Mouse (Mus musculus): ENCODE data around the gene Zfp345. TPM values are rescaled to one million over a fixed set of nuclear protein-coding genes. Genes with fewer than 3 reads are reported as not detected.
"Not testable (repeated sequence)": the region's sequence is repeated elsewhere in the genome, so short reads cannot be mapped to it uniquely, and the experiment has no call there.

Zfp345 gene
- not detected in 2 replicates for polyA plus RNA-seq (2015; fragmentation: Nextera tagmentation; extraction: Ambion mirVana)

DNA sequence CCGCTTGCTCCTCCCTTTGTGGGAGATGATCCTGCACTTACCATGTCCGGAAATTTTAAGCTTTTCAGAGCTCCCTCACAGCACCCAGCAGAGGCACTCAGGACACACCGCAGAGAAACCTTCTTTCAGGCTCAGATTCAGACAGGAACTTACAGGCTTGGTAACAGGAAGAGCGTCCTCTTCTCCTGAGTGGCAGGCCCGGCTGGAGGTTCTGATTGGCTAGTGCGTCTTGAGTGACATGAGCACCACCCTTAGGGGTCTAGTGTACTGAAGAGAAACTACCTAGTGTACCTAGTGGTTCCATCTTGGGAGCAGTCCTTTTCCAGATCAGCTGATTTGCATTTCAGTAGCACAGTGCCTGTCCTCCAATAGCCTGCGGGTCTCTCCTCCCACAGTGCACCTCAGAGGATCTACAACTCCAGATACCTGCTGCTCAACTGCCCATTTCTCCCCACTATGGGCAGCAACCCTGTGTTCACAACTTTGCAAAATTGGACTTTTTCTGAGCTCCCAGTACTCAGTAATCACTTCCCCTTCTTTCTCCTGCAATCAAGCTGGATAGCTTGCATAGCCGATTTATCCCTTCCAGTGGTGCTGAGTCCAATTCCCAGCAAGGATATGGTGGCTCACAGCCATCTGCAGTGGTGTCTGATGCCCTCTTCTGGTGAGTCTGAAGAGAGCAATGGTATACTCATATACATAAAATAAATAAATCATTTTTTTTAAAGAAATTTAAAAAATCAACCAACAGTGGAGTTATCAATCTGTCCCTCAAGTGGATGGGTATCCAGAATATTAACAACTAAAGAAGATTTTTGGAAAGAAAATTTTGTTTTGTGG, at the start of gene Zfp345:
Gene Zfp345, minus strand, starts transcription at position 153 of the 840 bp plus-strand sequence.
- H3K9ac ChIP-seq (ENCODE audit: low read depth, low read length); ATAC-seq (ENCODE audit: low read depth); H3K36me3 ChIP-seq (ENCODE audit: control insufficient read depth, insufficient read depth); H3K9me3 ChIP-seq (replicated peaks; ENCODE audit: control insufficient read depth, low read length); H3K4me3 ChIP-seq (ENCODE audit: low read depth, low read length); H3K4me2 ChIP-seq (ENCODE audit: low read depth, low read length); H3K27ac ChIP-seq (ENCODE audit: low read length); H3K27me3 ChIP-seq (ENCODE audit: control insufficient read depth, insufficient read depth, low read depth, low read length); H3K4me1 ChIP-seq (ENCODE audit: control insufficient read depth, low read depth, low read length): not testable (repeated sequence)
- 58% methylated on average over 7 of the region's 8 CpGs for WGBS (ENCODE audit: insufficient replicate concordance)

DNA sequence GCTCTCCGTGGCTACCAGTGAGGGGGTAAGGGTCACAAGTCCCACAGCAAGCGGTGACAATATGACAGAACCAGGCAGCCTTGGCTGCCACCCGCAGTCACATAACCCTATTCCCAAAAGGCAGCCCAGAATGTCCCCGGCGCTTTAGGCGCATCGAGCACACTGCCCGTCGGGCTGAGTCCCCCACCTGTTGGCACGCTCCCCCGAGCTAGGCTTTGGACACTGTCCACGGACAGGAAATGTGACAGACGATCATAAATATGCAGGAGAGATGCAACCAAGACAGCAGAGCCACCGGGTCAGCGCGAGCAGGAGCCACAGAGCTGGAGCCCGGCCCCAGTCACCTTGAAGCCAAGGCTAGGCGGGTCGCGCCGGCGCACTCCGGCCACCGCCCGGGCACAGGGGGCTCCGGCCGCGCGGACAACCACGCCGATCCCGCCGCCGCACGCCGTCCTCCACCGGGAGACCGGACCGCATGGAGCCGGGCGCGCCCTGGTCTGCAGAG, 40.9 kb upstream of the Zfp345 start:
- ATAC-seq (ENCODE audit: low read depth) = no peak; the same call in 1 of the 2 replicates
- Histone ChIP-seq H3K27me3 (ENCODE audit: control insufficient read depth, insufficient read depth, low read depth, low read length) (peaks cover 17% of the 10 kb centered on the region), H3K9me3 (replicated peaks; ENCODE audit: control insufficient read depth, low read length) (no peaks in the 10 kb centered on the region), H3K4me3 (ENCODE audit: low read depth, low read length) (peak overlapping the region; percentile 38), H3K4me2 (ENCODE audit: low read depth, low read length) (peak overlapping the region; percentile 62), H3K27ac (ENCODE audit: low read length) (no peak overlapping the region), H3K36me3 (ENCODE audit: control insufficient read depth, insufficient read depth) (no peaks in the 10 kb centered on the region), H3K4me1 (ENCODE audit: control insufficient read depth, low read depth, low read length) (no peaks in the 10 kb centered on the region), H3K9ac (ENCODE audit: low read depth, low read length) (no peak overlapping the region)
- WGBS (ENCODE audit: insufficient replicate concordance) = 5% methylated on average over 42 of the region's 42 CpGs

DNA sequence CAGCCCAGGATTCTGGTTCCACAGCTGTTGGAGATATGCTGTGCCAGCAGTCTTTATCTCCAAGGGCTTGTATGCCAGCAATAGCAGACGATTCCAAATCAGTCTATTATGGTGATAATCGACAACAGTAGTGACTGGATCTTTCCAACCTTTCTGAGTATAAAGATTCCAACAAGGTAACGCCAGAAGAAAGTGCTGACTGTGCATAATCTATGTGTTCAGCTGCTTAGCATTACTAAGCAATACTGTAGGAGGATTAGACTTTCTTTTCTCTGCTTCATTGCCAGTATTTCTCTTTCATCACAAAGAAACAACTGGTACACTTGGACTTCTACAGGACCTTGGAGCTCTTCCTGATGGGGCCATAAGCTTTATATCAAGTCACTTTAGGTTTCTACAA, 27.9 kb upstream of the Zfp345 start:
- H3K27me3 ChIP-seq (ENCODE audit: control insufficient read depth, insufficient read depth, low read depth, low read length) = no peaks in the 10 kb centered on the region
- no peaks in the 10 kb centered on the region; the same call in 1 of the 2 replicates for H3K9me3 ChIP-seq (replicated peaks; ENCODE audit: control insufficient read depth, low read length)
- no peaks in the 10 kb centered on the region for H3K4me1 ChIP-seq (ENCODE audit: control insufficient read depth, low read depth, low read length)
- no peak for ATAC-seq (ENCODE audit: low read depth)
- no peak overlapping the region for H3K4me3 ChIP-seq (ENCODE audit: low read depth, low read length)
- H3K4me2 ChIP-seq (ENCODE audit: low read depth, low read length) = no peak overlapping the region
- no peak overlapping the region for H3K27ac ChIP-seq (ENCODE audit: low read length)
- WGBS (ENCODE audit: insufficient replicate concordance) = 52% methylated on average over 3 of the region's 3 CpGs
- H3K9ac ChIP-seq (ENCODE audit: low read depth, low read length) = no peak overlapping the region
- H3K36me3 ChIP-seq (ENCODE audit: control insufficient read depth, insufficient read depth) = no peaks in the 10 kb centered on the region

DNA sequence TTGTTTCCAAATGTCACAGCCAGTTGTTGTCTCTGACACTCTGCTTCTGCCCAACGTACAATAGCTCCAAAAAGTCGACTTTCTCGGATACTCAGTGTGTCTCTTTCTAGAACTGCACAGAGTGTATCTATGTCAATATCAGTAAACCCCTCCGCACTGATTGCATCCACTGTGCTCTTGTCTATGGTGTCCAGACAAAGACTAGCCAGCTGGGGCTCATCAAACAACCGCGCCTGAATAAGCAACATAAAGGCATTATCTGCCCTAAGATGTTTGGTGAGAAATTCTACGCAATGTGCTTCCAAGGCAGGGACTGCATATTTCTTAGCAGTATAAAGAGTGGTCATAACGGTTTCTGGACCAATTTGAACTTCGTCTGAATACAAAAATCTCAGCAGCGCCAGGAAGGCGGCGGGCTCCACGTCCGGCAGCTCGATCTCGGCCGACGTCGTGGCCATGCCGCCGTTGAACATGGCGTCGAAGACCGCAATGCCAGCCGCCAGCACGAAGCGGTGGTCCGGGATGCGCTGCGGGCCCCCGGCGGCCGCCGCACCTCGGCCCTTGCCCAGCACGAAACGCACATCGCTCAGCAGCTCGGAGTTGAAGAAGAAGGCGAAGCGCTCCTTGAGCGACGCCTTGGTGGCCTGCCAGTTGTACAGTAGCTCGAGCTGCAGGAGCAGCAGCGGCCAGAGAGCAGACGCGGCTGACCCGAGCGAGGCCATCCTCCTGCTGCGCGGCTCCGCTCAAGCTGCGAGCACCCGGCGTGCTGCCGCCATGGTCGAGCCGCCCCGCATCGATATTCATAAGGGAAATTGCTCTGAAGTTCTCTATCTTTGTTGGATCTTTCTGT, 15.5 kb upstream of the Zfp345 start:
- not testable (repeated sequence) for H3K27ac ChIP-seq (ENCODE audit: low read length); ATAC-seq (ENCODE audit: low read depth); H3K4me1 ChIP-seq (ENCODE audit: control insufficient read depth, low read depth, low read length); H3K9ac ChIP-seq (ENCODE audit: low read depth, low read length); H3K27me3 ChIP-seq (ENCODE audit: control insufficient read depth, insufficient read depth, low read depth, low read length); H3K4me3 ChIP-seq (ENCODE audit: low read depth, low read length); H3K9me3 ChIP-seq (replicated peaks; ENCODE audit: control insufficient read depth, low read length); H3K36me3 ChIP-seq (ENCODE audit: control insufficient read depth, insufficient read depth)
- WGBS (ENCODE audit: insufficient replicate concordance) = 39% methylated on average over 60 of the region's 60 CpGs
- 0 out of 2 replicates have a peak overlapping the region, but pooled peaks have one; percentile 6 for H3K4me2 ChIP-seq (ENCODE audit: low read depth, low read length)

DNA sequence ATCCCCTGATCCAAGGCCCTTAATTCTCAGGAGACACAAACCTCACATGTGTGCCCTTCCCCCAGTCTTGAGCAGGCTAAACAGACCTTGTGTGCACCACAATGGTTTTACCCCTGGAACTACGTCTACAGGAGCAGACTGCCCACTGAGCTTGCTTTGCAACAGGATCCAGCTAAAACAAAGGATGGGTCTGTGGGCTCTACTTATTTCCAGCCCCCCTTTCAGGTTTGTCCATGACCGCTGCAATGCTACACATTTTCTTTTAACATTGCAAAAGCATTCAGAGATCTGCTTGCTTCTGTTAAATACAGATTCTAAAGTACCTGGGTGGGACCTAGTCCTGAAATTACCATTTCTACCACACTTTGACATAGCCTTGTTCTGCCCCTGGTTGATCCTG, 8.1 kb upstream of the Zfp345 start:
- no peak overlapping the region for H3K4me3 ChIP-seq (ENCODE audit: low read depth, low read length)
- H3K9ac ChIP-seq (ENCODE audit: low read depth, low read length) = no peak overlapping the region
- H3K4me2 ChIP-seq (ENCODE audit: low read depth, low read length) = no peak overlapping the region
- no peaks in the 10 kb centered on the region for H3K4me1 ChIP-seq (ENCODE audit: control insufficient read depth, low read depth, low read length)
- no peaks in the 10 kb centered on the region for H3K36me3 ChIP-seq (ENCODE audit: control insufficient read depth, insufficient read depth)
- H3K27ac ChIP-seq (ENCODE audit: low read length) = no peak overlapping the region
- 52% methylated on average over 2 of the region's 2 CpGs for WGBS (ENCODE audit: insufficient replicate concordance)
- H3K27me3 ChIP-seq (ENCODE audit: control insufficient read depth, insufficient read depth, low read depth, low read length) = no peaks in the 10 kb centered on the region
- ATAC-seq (ENCODE audit: low read depth) = no peak
- H3K9me3 ChIP-seq (replicated peaks; ENCODE audit: control insufficient read depth, low read length) = no peaks in the 10 kb centered on the region

DNA sequence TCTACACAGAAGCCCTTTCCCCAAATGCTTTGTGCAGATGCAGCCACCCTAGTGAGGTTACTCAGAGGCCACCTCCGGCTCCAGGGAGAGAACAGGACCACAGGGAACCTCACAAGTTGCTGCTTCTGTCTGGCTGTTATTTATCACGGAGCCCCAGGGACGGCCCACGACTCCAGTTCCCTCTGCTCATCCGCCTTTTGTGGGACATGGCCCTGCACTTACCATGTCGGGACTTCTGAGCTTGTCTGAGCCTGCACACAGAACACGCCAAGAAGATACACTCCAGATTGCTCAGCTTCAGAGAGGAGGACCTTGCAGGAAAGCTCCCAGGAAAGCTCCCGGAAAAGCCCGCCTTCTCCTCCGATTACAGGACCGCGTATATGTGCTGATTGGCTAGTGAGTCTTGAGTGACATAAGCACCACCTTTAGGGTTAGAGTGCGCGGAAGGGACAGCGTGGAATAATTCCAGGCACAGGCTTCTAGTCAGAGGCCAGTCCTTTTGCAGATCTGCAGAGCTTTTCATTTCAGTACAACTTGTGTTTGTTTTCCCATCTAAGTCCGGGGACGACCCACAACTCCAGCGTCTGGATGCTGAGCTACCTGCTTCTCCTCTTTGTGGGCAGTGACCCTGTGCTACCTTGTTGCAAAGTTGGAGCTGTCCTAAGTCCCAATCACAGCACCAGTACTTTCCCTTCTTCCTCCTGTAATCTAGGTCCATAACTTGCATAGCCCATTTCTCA, 33.5 kb downstream of the Zfp345 start, which contains the start of gene Zfp442:
Gene Zfp442, minus strand, starts transcription at position 307 of the 740 bp plus-strand sequence.
- ATAC-seq (ENCODE audit: low read depth) = peak; percentile 96
- not testable (repeated sequence) for H3K4me1 ChIP-seq (ENCODE audit: control insufficient read depth, low read depth, low read length); H3K9ac ChIP-seq (ENCODE audit: low read depth, low read length); H3K36me3 ChIP-seq (ENCODE audit: control insufficient read depth, insufficient read depth); H3K9me3 ChIP-seq (replicated peaks; ENCODE audit: control insufficient read depth, low read length); H3K27me3 ChIP-seq (ENCODE audit: control insufficient read depth, insufficient read depth, low read depth, low read length); H3K27ac ChIP-seq (ENCODE audit: low read length)
- H3K4me2 ChIP-seq (ENCODE audit: low read depth, low read length) = peak within 1 kb of the TSS; percentile 49
- 1% methylated on average over 18 of the region's 18 CpGs for WGBS (ENCODE audit: insufficient replicate concordance)
- peak within 1 kb of the TSS; percentile 54 for H3K4me3 ChIP-seq (ENCODE audit: low read depth, low read length)

DNA sequence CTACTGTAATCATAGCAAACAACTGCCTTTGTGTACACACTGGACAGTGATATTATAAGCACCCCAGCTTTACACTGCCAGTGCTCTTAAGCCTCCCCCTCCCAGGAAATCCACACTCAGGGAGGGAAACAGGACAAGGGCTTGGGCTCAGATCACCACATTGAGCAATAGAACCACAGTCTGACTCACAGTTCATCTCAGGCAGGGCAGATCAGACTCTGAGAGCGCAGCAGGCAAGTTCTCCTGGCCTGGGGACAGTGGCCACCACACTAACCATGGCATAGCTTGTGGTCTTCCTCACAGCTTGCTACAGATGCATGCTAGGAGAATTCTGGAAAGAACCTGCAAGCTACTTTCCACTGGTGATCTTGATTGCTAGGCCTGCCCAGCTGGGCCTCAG, 45.8 kb downstream of the Zfp345 start:
- WGBS (ENCODE audit: insufficient replicate concordance) = 53% methylated on average over 1 of the region's 1 CpGs
- H3K27me3 ChIP-seq (ENCODE audit: control insufficient read depth, insufficient read depth, low read depth, low read length); H3K27ac ChIP-seq (ENCODE audit: low read length); H3K4me2 ChIP-seq (ENCODE audit: low read depth, low read length); H3K36me3 ChIP-seq (ENCODE audit: control insufficient read depth, insufficient read depth); H3K9me3 ChIP-seq (replicated peaks; ENCODE audit: control insufficient read depth, low read length); H3K4me3 ChIP-seq (ENCODE audit: low read depth, low read length); H3K4me1 ChIP-seq (ENCODE audit: control insufficient read depth, low read depth, low read length); H3K9ac ChIP-seq (ENCODE audit: low read depth, low read length): not testable (repeated sequence)
- peak; percentile 73 for ATAC-seq (ENCODE audit: low read depth)
